Mouse (Mus musculus) layer of hippocampus, adult 8-10 months (tissue): Measurements from ENCODE around the gene Slc25a43. TPM values are rescaled to one million over a fixed set of nuclear protein-coding genes. Genes with fewer than 3 reads are reported as not detected.

Experiments used
- DNase-seq, 2 experiments: peaks; one replicate each; pipeline ENCODE4 v3.0.0; 2022; ENCODE audit warnings: low spot score in 2 of 2
- total RNA-seq, 4 experiments: library from RNA; stranded (reverse); gene quantifications; 2 replicates each; pipeline ENCODE4 v1.2.4; 2022

Gene Slc25a43
- total RNA-seq, 4 experiments from 2014 or later: 0.41 to 1.7 (median 0.82) TPM; not detected in 1

DNA sequence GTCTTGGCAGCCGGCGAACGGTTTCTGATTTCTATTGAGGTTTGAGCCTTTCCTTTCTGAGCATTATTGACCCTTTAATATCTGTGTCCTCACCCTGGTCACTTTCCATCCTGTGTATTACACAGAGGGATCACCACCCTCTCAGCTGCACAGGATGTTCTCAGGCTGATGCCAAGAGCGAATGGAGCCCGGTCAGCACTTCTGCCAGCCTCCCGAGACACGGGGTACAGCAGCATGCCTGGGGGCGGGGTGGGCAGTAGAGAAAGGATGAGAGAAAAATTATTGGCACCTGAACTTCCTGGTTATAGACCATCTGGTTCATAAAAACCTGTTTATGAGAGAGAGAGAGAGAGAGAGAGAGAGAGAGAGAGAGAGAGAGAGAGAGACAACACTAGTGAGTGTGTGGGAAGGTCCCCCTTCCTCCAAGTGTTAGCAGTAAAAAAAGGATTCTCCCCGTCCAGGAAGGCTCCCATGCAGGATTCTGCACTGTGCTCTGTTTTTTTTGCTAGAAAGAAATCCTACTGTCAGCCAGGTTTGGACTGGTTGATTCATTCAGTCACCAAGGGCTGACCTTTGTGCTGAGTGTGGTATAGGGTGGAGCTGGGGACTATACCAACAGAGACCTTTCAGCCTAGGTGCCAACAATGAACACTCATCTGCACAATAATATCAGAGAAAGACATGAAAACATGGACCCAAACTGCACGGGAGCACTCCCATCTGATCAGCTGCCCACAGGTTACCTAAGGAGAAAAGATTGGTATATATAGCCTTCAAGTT, 80.7 kb downstream of the Slc25a43 start:
- no peak for DNase-seq

DNA sequence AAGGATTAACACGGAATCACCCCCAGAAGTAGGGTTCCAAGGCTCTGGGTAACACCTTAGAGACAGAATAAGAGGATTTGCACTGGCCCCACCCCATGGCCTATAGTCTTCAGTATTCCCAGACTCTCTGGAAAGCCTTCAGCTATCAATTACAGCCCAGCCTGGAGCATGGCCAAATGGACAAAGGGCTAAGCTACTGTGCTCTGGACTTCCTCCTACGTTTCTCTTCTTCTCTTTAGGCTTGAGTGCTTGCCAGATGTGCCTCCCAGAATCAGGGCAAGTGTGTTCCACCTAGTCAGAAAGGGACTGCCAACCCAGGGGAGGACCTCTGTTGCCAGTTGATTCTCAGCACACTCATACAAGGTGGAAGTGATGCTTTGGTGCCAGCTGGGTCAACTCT, 81.6 kb downstream of the Slc25a43 start:
- DNase-seq: no peak

Other genes with a start within 250 kb of the Slc25a43 start
- 100 to 1,000 TPM; 261 to 289 (median 281) TPM for gene Pgrmc1, start 145.5 kb upstream of the Slc25a43 start, total RNA-seq
- 10 to 100 TPM in 1 of 4 experiments, 1 to 10 TPM in 3; 9.4 to 11.0 (median 9.7) TPM for gene Akap17b, start 98.3 kb upstream of the Slc25a43 start, total RNA-seq
- gene Slc25a5, start 52.0 kb downstream of the Slc25a43 start, total RNA-seq: 100 to 1,000 TPM; 319 to 349 (median 332) TPM
- 10 to 100 TPM; 45.6 to 57.6 (median 53.9) TPM for gene Ube2a, start 130.2 kb downstream of the Slc25a43 start, total RNA-seq
- 10 to 100 TPM; 37.8 to 41.6 (median 41.1) TPM for gene C330007P06Rik, start 130.5 kb downstream of the Slc25a43 start, total RNA-seq
- 10 to 100 TPM; 28.7 to 37.9 (median 32.9) TPM for gene Nkrf, start 159.2 kb downstream of the Slc25a43 start, total RNA-seq
- 10 to 100 TPM; 45.3 to 51.8 (median 48.0) TPM for gene Sept6, start 248.1 kb downstream of the Slc25a43 start, total RNA-seq